In the genomic region with DNA sequence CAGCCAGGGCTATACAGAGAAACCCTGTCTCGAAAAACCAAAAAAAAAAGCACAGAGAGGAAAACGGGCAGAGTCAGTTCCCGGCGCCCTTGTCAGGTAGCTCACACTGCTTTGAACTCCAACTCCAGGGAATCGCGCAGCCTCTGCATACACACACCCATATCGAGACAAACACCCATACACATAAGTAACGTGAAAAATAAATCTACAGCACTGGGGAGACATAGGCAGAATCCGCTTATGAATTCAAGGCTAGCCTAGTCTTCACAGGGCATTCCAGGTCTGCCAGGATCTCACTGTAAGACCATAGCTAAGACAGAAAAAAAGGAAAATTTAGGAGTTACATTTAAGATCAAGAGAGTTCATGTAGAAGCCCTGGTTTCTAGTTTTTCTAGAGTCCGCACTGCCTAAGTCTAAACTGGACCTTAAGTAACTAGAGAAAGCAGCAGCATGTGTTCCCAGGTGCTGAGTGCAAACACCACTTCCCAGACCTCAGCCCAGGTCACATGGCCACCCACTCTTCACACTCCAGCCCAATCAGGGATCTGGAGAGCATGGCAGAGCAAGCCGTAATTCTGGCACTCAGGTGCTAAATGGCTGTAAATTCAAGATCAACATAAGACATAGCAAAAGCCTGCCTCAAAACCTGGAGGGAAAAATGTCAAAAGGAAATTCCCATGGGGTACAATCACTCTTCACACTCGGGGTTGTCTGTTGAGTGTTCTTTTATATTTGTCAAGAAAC, we compare ENCODE assay signal across 22 mouse cellular contexts. TPM values are rescaled to one million over a fixed set of nuclear protein-coding genes. Genes with fewer than 3 reads are reported as not detected.
DNase-seq lines count a peak whose midpoint lies in the region; ATAC-seq and TF ChIP-seq lines count a peak whose summit lies in the region.
"Had no signal": no experiment of that assay in that cellular context is flagged by ENCODE, and none has a peak within 500 bp of the region (broad histone marks: within the 10 kb centered on the region; RNA-seq: fewer than 3 reads in every experiment).

No protein-coding gene starts in this region.

- no peak for TF ChIP-seq EP300 in stomach, postnatal 0 days (optimal IDR thresholded peaks at IDR 0.05)

- ATAC-seq in stomach, postnatal 0 days (ENCODE audit: low FRiP score, low TSS enrichment), result no peak
- ATAC-seq: activated CD4-positive, CD25-positive, alpha-beta regulatory T cell, adult 4 months; forebrain, embryonic 16.5 days; hindbrain, postnatal 0 days; Patski had no signal

- H3K4me3 ChIP-seq in heart, embryonic 10.5 days, result no peak overlapping the region
- no peak overlapping the region for H3K4me3 ChIP-seq in stomach, postnatal 0 days (ENCODE audit: low read depth, low read length)
- H3K4me3 ChIP-seq: embryonic facial prominence, embryonic 13.5 days; forebrain, embryonic 12.5 days; heart, embryonic 15.5 days; hindbrain, embryonic 13.5 days had no signal

- no peaks in the 10 kb centered on the region for H3K9me3 ChIP-seq in heart, embryonic 10.5 days
- H3K9me3 ChIP-seq in stomach, postnatal 0 days (ENCODE audit: control insufficient read depth, low read length), result no peaks in the 10 kb centered on the region
- H3K9me3 ChIP-seq: embryonic facial prominence, embryonic 13.5 days; forebrain, embryonic 12.5 days; G1E; heart, embryonic 15.5 days; hindbrain, embryonic 13.5 days had no signal

- 90% methylated on average over 12 of the region's 12 CpGs for WGBS in heart, embryonic 10.5 days
- WGBS in stomach, postnatal 0 days, result 94% methylated on average over 12 of the region's 12 CpGs

- H3K36me3 ChIP-seq in heart, embryonic 10.5 days, result peaks cover 70% of the 10 kb centered on the region
- peaks cover 19% of the 10 kb centered on the region for H3K36me3 ChIP-seq in stomach, postnatal 0 days (ENCODE audit: control insufficient read depth, insufficient read depth, low read length)

- H3K27me3 ChIP-seq in heart, embryonic 10.5 days (ENCODE audit: insufficient read depth, poor library complexity, severe bottlenecking), result no peaks in the 10 kb centered on the region
- no peaks in the 10 kb centered on the region for H3K27me3 ChIP-seq in stomach, postnatal 0 days (ENCODE audit: control insufficient read depth, insufficient read depth, low read length)
- H3K27me3 ChIP-seq: embryonic facial prominence, embryonic 13.5 days; forebrain, embryonic 12.5 days; heart, embryonic 15.5 days; hindbrain, embryonic 13.5 days; Patski had no signal

- no peak for TF ChIP-seq CTCF in stomach, postnatal 0 days (IDR thresholded peaks at IDR 0.05; ENCODE audit: low read depth)

- H3K9ac ChIP-seq in stomach, postnatal 0 days (ENCODE audit: low read length), result no peak overlapping the region
- H3K9ac ChIP-seq: embryonic facial prominence, embryonic 13.5 days; forebrain, embryonic 12.5 days; heart, embryonic 15.5 days; hindbrain, embryonic 13.5 days had no signal

- H3K4me2 ChIP-seq in stomach, postnatal 0 days (replicated peaks; ENCODE audit: low read depth), result no peak overlapping the region
- H3K4me2 ChIP-seq: embryonic facial prominence, embryonic 13.5 days; forebrain, embryonic 12.5 days; heart, embryonic 15.5 days; hindbrain, embryonic 13.5 days had no signal

- no peak overlapping the region for H3K27ac ChIP-seq in heart, embryonic 10.5 days
- no peak overlapping the region for H3K27ac ChIP-seq in stomach, postnatal 0 days (replicated peaks)
- H3K27ac ChIP-seq: embryonic facial prominence, embryonic 13.5 days; forebrain, embryonic 12.5 days; heart, embryonic 15.5 days; hindbrain, embryonic 13.5 days; hindbrain, postnatal 0 days had no signal

- H3K4me1 ChIP-seq in heart, embryonic 10.5 days, result no peaks in the 10 kb centered on the region
- no peaks in the 10 kb centered on the region for H3K4me1 ChIP-seq in stomach, postnatal 0 days (replicated peaks; ENCODE audit: control insufficient read depth, insufficient read depth)
- H3K4me1 ChIP-seq: embryonic facial prominence, embryonic 13.5 days; forebrain, embryonic 12.5 days; heart, embryonic 15.5 days; hindbrain, embryonic 13.5 days had no signal

- peak; percentile 64 for DNase-seq in heart, embryonic 10.5 days (ENCODE audit: low spot score)
- DNase-seq in heart, adult 8-10 months (ENCODE audit: low spot score), result no peak
- peak; percentile 36 for DNase-seq in lung, postnatal 36 days
- DNase-seq in lung, postnatal 4 days, result no peak
- DNase-seq in urinary bladder, adult 2 months (ENCODE audit: low spot score), result peak; percentile 4
- no peak for DNase-seq in urinary bladder, postnatal 25 days (ENCODE audit: low spot score)
- DNase-seq in stomach, postnatal 0 days (ENCODE audit: low spot score), result peak; percentile 5
- no peak for DNase-seq in kidney, postnatal 14 days
- DNase-seq: cerebellum, adult 11 months; cerebellum, adult 8-10 months; cerebellum, postnatal 36 days; gastrocnemius, postnatal 14 days; heart, postnatal 14 days had no signal

RNA-seq across cellular contexts. Expression of a gene that starts 3.3 kb away (rescaled TPM):
- polyA plus RNA-seq in heart, embryonic 10.5 days (2016; fragmentation: Nextera tagmentation; extraction: Ambion mirVana), result 177 and 181 TPM in 2 replicates
- 100 to 1,000 TPM; 148 to 162 (median 150) TPM for total RNA-seq in heart, adult 8-10 months (2022)
- 81.2 and 82.7 TPM in 2 replicates for polyA plus RNA-seq in urinary bladder, adult 2 months (2012; rRNA removed)
- 219 and 225 TPM in 2 replicates for polyA plus RNA-seq in stomach, postnatal 0 days (2015; fragmentation: Nextera tagmentation; extraction: Ambion mirVana)

RNA-seq across cellular contexts. Expression of a gene that starts 43.4 kb away (rescaled TPM):
- 21.3 and 29.9 TPM in 2 replicates for polyA plus RNA-seq in heart, embryonic 10.5 days (2016; fragmentation: Nextera tagmentation; extraction: Ambion mirVana)
- 10 to 100 TPM; 57.3 to 69.8 (median 58.6) TPM for total RNA-seq in heart, adult 8-10 months (2022)
- polyA plus RNA-seq in urinary bladder, adult 2 months (2012; rRNA removed), result 20.2 and 21.0 TPM in 2 replicates
- 14.1 and 15.4 TPM in 2 replicates for polyA plus RNA-seq in stomach, postnatal 0 days (2015; fragmentation: Nextera tagmentation; extraction: Ambion mirVana)

Comparison
In these comparisons a context has a peak if more than half of its experiments do, and no peak if none do; other contexts are left out.
1. DNase-seq: peak in heart, embryonic 10.5 days (single experiment), lung, postnatal 36 days (single experiment), urinary bladder, adult 2 months (single experiment) and stomach, postnatal 0 days (single experiment); none in heart, adult 8-10 months (single experiment), lung, postnatal 4 days (0 of 2), urinary bladder, postnatal 25 days (single experiment) and kidney, postnatal 14 days (single experiment).